Mouse (Mus musculus) cerebellum, adult 2 months (tissue): ENCODE results near the gene Ankrd55.

Experiments used
- CTCF ChIP-seq: fragments of 200-500 bp; IDR thresholded peaks from 2 replicates; pipeline ENCODE4 v1.5.1; 2011; ENCODE audit warnings: low read depth, mild to moderate bottlenecking, control low read depth, low read length, moderate library complexity, borderline replicate concordance; ENCODE audit not compliant: insufficient read depth
- POLR2A ChIP-seq: fragments of 200-500 bp; IDR thresholded peaks from 2 replicates; pipeline ENCODE4 v1.6.1; 2011; ENCODE audit warnings: low read length, control low read depth, borderline replicate concordance; ENCODE audit not compliant: insufficient read depth

DNA sequence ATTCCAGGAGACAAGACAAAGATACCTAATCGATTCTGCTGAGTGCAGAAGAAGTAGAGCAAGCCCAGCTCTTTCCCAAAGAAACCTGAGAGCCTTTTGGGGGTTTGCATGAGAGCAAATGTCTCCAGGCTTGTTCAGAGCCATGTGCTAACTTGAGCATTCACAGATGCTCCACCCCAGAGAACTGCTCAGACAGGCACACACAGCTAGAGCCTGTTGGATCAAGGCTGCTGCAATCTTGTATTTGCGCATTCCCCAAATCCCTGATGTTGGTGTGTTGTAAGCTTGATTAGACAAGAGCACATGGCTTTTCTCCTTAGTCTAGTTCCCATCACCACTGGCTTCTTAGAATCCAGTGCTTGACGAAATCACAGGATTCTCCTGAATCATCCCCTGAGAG, 94.7 kb downstream of the Ankrd55 start:
- TF ChIP-seq CTCF (no peak), POLR2A (no peak)
